Mouse (Mus musculus) heart, embryonic 15.5 days (tissue): ENCODE data around the gene Tmed6. TPM values are rescaled to one million over a fixed set of nuclear protein-coding genes. Genes with fewer than 3 reads are reported as not detected.

Experiments
- ATAC-seq: fragments of 200-750 bp; cut with Nextera tagmentation; replicated peaks from 2 replicates; pipeline ENCODE4 v1.8.0; 2017; ENCODE audit warnings: low read depth, moderate TSS enrichment; ENCODE audit not compliant: insufficient number of reproducible peaks, insufficient read depth, low FRiP score
- H3K27ac ChIP-seq: fragments of 300-500 bp; sonication (generic); 2 replicates; pipeline ENCODE4 v1.5.1; 2015; ENCODE audit warnings: mild to moderate bottlenecking, inconsistent platforms
- H3K27me3 ChIP-seq: fragments of 300-500 bp; sonication (generic); 2 replicates; pipeline ENCODE4 v1.6.1; 2015; ENCODE audit warnings: inconsistent platforms
- H3K36me3 ChIP-seq: fragments of 300-500 bp; sonication (generic); 2 replicates; pipeline ENCODE4 v1.6.1; 2015; ENCODE audit warnings: mild to moderate bottlenecking, inconsistent platforms
- H3K4me1 ChIP-seq: fragments of 300-500 bp; sonication (generic); replicated peaks from 2 replicates; pipeline ENCODE4 v1.6.1; 2015; ENCODE audit warnings: inconsistent platforms
- H3K4me2 ChIP-seq: fragments of 300-500 bp; sonication (generic); 2 replicates; pipeline ENCODE4 v1.6.1; 2015; ENCODE audit warnings: inconsistent platforms, mild to moderate bottlenecking, moderate library complexity
- H3K4me3 ChIP-seq: fragments of 300-500 bp; sonication (generic); 2 replicates; pipeline ENCODE4 v1.5.1; 2015; ENCODE audit warnings: mild to moderate bottlenecking, inconsistent platforms
- H3K9ac ChIP-seq: fragments of 300-500 bp; sonication (generic); 2 replicates; pipeline ENCODE4 v1.6.1; 2015; ENCODE audit warnings: mild to moderate bottlenecking, inconsistent platforms
- H3K9me3 ChIP-seq: fragments of 300-500 bp; sonication (generic); replicated peaks from 2 replicates; pipeline ENCODE4 v1.6.1; 2016; ENCODE audit warnings: inconsistent platforms
- WGBS: fragments of 180-500 bp; shearing (Covaris S2); methylation state at CpG from one replicate; pipeline ENCODE4 v1.1.7; 2015; ENCODE audit warnings: mixed read lengths; 5-methylcytosine and 5-hydroxymethylcytosine counted together
- polyA plus RNA-seq: library from polyadenylated mRNA; unstranded; fragments of >200 nt; fragmentation: Nextera tagmentation; extraction: Ambion mirVana; gene quantifications from 2 replicates; pipeline ENCODE4 v1.2.1, GENCODE M21; 2015

The Tmed6 gene
- polyA plus RNA-seq, 1 experiment from 2014 or later = not detected

GRCm38 (mm10) chr8:107104547-107104946, 39.1 kb upstream of the Tmed6 start:
- 13% methylated on average over 4 of the region's 4 CpGs for WGBS
- Histone ChIP-seq H3K36me3 (no peaks in the 10 kb centered on the region), H3K4me1 (no peaks in the 10 kb centered on the region), H3K4me2 (no peak overlapping the region), H3K27me3 (no peaks in the 10 kb centered on the region), H3K9me3 (no peaks in the 10 kb centered on the region), H3K9ac (no peak overlapping the region), H3K27ac (no peak overlapping the region), H3K4me3 (no peak overlapping the region)
- no peak for ATAC-seq

- 80% methylated on average over 2 of the region's 2 CpGs for WGBS
- H3K27me3 ChIP-seq = no peaks in the 10 kb centered on the region
Observed at GRCm38 (mm10) chr8:107100635-107101034, 35.2 kb upstream of the Tmed6 start.

GRCm38 (mm10) chr8:107096366-107097036, 31.1 kb upstream of the Tmed6 start, which contains the start of gene Terf2:
Terf2 (minus strand) TSS chr8:107096547.
- Histone ChIP-seq H3K36me3 (peaks cover 14% of the 10 kb centered on the region), H3K4me2 (peak within 1 kb of the TSS; percentile 70), H3K4me1 (peaks cover 22% of the 10 kb centered on the region), H3K9ac (peak within 1 kb of the TSS; percentile 90), H3K27ac (peak within 1 kb of the TSS; percentile 91), H3K9me3 (no peaks in the 10 kb centered on the region), H3K4me3 (peak within 1 kb of the TSS; percentile 95), H3K27me3 (no peaks in the 10 kb centered on the region)
- WGBS = 4% methylated on average over 31 of the region's 39 CpGs
- peak; percentile 93 for ATAC-seq

More at GRCm38 (mm10) chr8:107100635-107101034, 35.2 kb upstream of the Tmed6 start:
- Histone ChIP-seq H3K4me2 (no peak overlapping the region), H3K9me3 (no peaks in the 10 kb centered on the region), H3K4me3 (no peak overlapping the region), H3K27ac (no peak overlapping the region), H3K9ac (no peak overlapping the region), H3K36me3 (no peaks in the 10 kb centered on the region), H3K4me1 (peaks cover 4% of the 10 kb centered on the region; the same call in 1 of the 2 replicates)
- no peak for ATAC-seq

GRCm38 (mm10) chr8:107095717-107096365, 30.4 kb upstream of the Tmed6 start:
- ATAC-seq = peak; percentile 80
- Histone ChIP-seq H3K9me3 (no peaks in the 10 kb centered on the region), H3K9ac (peak overlapping the region; percentile 90), H3K4me2 (peak overlapping the region; percentile 70), H3K4me3 (peak overlapping the region; percentile 95), H3K4me1 (peaks cover 22% of the 10 kb centered on the region), H3K27me3 (no peaks in the 10 kb centered on the region), H3K36me3 (peaks cover 15% of the 10 kb centered on the region), H3K27ac (peak overlapping the region; percentile 91)
- 1% methylated on average over 51 of the region's 53 CpGs for WGBS

- peaks cover 44% of the 10 kb centered on the region for H3K36me3 ChIP-seq
Observed at GRCm38 (mm10) chr8:107090531-107090930, 25.1 kb upstream of the Tmed6 start.

GRCm38 (mm10) chr8:107088526-107089063, 23.2 kb upstream of the Tmed6 start:
- Histone ChIP-seq H3K27ac (no peak overlapping the region), H3K4me3 (no peak overlapping the region), H3K9ac (no peak overlapping the region), H3K4me2 (no peak overlapping the region), H3K27me3 (no peaks in the 10 kb centered on the region), H3K4me1 (0 out of 2 replicates have a peak, but pooled peaks cover 3% of the 10 kb centered on the region), H3K36me3 (peaks cover 50% of the 10 kb centered on the region), H3K9me3 (no peaks in the 10 kb centered on the region)
- WGBS = 94% methylated on average over 5 of the region's 5 CpGs
- ATAC-seq = no peak

More at GRCm38 (mm10) chr8:107090531-107090930, 25.1 kb upstream of the Tmed6 start:
- no peak for ATAC-seq
- Histone ChIP-seq H3K4me1 (peaks cover 18% of the 10 kb centered on the region), H3K27me3 (no peaks in the 10 kb centered on the region), H3K9me3 (no peaks in the 10 kb centered on the region), H3K27ac (no peak overlapping the region), H3K9ac (no peak overlapping the region), H3K4me2 (no peak overlapping the region), H3K4me3 (no peak overlapping the region)
- 98% methylated on average over 7 of the region's 7 CpGs for WGBS

GRCm38 (mm10) chr8:107086018-107086417, 20.6 kb upstream of the Tmed6 start:
- ATAC-seq = no peak
- no peaks in the 10 kb centered on the region for H3K27me3 ChIP-seq
- H3K27ac ChIP-seq = no peak overlapping the region
- no peak overlapping the region for H3K9ac ChIP-seq
- no peak overlapping the region for H3K4me3 ChIP-seq
- no peaks in the 10 kb centered on the region for H3K9me3 ChIP-seq
- no peaks in the 10 kb centered on the region for H3K4me1 ChIP-seq
- H3K4me2 ChIP-seq = no peak overlapping the region
- over 99% methylated on average over 5 of the region's 5 CpGs for WGBS
- H3K36me3 ChIP-seq = peaks cover 59% of the 10 kb centered on the region

- Histone ChIP-seq H3K4me1 (no peaks in the 10 kb centered on the region), H3K27ac (no peak overlapping the region), H3K9me3 (no peaks in the 10 kb centered on the region), H3K27me3 (no peaks in the 10 kb centered on the region), H3K4me3 (no peak overlapping the region), H3K36me3 (peaks cover 62% of the 10 kb centered on the region), H3K9ac (no peak overlapping the region), H3K4me2 (no peak overlapping the region)
- no peak for ATAC-seq
- WGBS = 97% methylated on average over 17 of the region's 17 CpGs
Observed at GRCm38 (mm10) chr8:107085358-107085757, 19.9 kb upstream of the Tmed6 start.

GRCm38 (mm10) chr8:107076239-107076888, 10.9 kb upstream of the Tmed6 start:
- no peak for ATAC-seq
- Histone ChIP-seq H3K9me3 (no peaks in the 10 kb centered on the region), H3K36me3 (peaks cover 61% of the 10 kb centered on the region), H3K9ac (no peak overlapping the region), H3K4me1 (no peaks in the 10 kb centered on the region), H3K4me3 (no peak overlapping the region), H3K27ac (no peak overlapping the region), H3K27me3 (no peaks in the 10 kb centered on the region), H3K4me2 (no peak overlapping the region)
- WGBS = 82% methylated on average over 7 of the region's 7 CpGs

GRCm38 (mm10) chr8:107074128-107074527, 8.7 kb upstream of the Tmed6 start:
- H3K36me3 ChIP-seq = peaks cover 68% of the 10 kb centered on the region
- no peak overlapping the region for H3K9ac ChIP-seq
- WGBS = 66% methylated on average over 1 of the region's 1 CpGs
- H3K27ac ChIP-seq = no peak overlapping the region
- no peak for ATAC-seq
- no peaks in the 10 kb centered on the region for H3K4me1 ChIP-seq
- no peaks in the 10 kb centered on the region for H3K9me3 ChIP-seq
- no peak overlapping the region for H3K4me3 ChIP-seq
- no peaks in the 10 kb centered on the region for H3K27me3 ChIP-seq
- H3K4me2 ChIP-seq = no peak overlapping the region

GRCm38 (mm10) chr8:107073706-107074105, 8.3 kb upstream of the Tmed6 start:
- no peak overlapping the region for H3K4me3 ChIP-seq
- no peak overlapping the region for H3K9ac ChIP-seq
- no peaks in the 10 kb centered on the region for H3K9me3 ChIP-seq
- no peak for ATAC-seq
- no peaks in the 10 kb centered on the region for H3K27me3 ChIP-seq
- H3K4me1 ChIP-seq = no peaks in the 10 kb centered on the region
- WGBS = 76% methylated on average over 4 of the region's 4 CpGs
- H3K4me2 ChIP-seq = no peak overlapping the region
- peaks cover 64% of the 10 kb centered on the region for H3K36me3 ChIP-seq
- H3K27ac ChIP-seq = no peak overlapping the region
